Comparison of ENCODE assay signal across 25 mouse cellular contexts in genomic region chr19:9923048-9923447, GRCm38 (mm10). TPM values are rescaled to one million over a fixed set of nuclear protein-coding genes. Genes with fewer than 3 reads are reported as not detected.
DNase-seq lines count a peak whose midpoint lies in the region; ATAC-seq and TF ChIP-seq lines count a peak whose summit lies in the region.
"Had no signal": no experiment of that assay in that cellular context is flagged by ENCODE, and none has a peak within 500 bp of the region (broad histone marks: within the 10 kb centered on the region; RNA-seq: fewer than 3 reads in every experiment).

No protein-coding gene starts in this region.

- H3K9me3 ChIP-seq in forebrain, embryonic 10.5 days = no peaks in the 10 kb centered on the region
- H3K9me3 ChIP-seq in forebrain, embryonic 14.5 days (replicated peaks; ENCODE audit: control insufficient read depth, low read length) = no peaks in the 10 kb centered on the region
- no peaks in the 10 kb centered on the region for H3K9me3 ChIP-seq in midbrain, embryonic 13.5 days
- no peaks in the 10 kb centered on the region for H3K9me3 ChIP-seq in midbrain, embryonic 15.5 days
- H3K9me3 ChIP-seq in limb, embryonic 10.5 days (replicated peaks) = no peaks in the 10 kb centered on the region
- H3K9me3 ChIP-seq: embryonic facial prominence, embryonic 12.5 days; G1E; hindbrain, embryonic 12.5 days; midbrain, embryonic 12.5 days had no signal

- H3K27ac ChIP-seq in forebrain, embryonic 10.5 days = peak overlapping the region; percentile 63; the same call in 1 of the 2 replicates
- no peak overlapping the region for H3K27ac ChIP-seq in forebrain, embryonic 14.5 days (ENCODE audit: low read depth, low read length)
- peak overlapping the region; percentile 15; the same call in 1 of the 2 replicates for H3K27ac ChIP-seq in left cerebral cortex, adult 2 months
- no peak overlapping the region for H3K27ac ChIP-seq in midbrain, embryonic 13.5 days
- no peak overlapping the region for H3K27ac ChIP-seq in midbrain, embryonic 15.5 days
- H3K27ac ChIP-seq in limb, embryonic 10.5 days = peak overlapping the region; percentile 44
- H3K27ac ChIP-seq: embryonic facial prominence, embryonic 12.5 days; hindbrain, embryonic 12.5 days; midbrain, embryonic 12.5 days had no signal

- H3K4me1 ChIP-seq in forebrain, embryonic 10.5 days = peaks cover 41% of the 10 kb centered on the region
- H3K4me1 ChIP-seq in forebrain, embryonic 14.5 days (ENCODE audit: control insufficient read depth, insufficient read depth, low read length) = peaks cover 13% of the 10 kb centered on the region; the same call in 1 of the 2 replicates
- H3K4me1 ChIP-seq in midbrain, embryonic 13.5 days (replicated peaks) = peaks cover 18% of the 10 kb centered on the region
- peaks cover 14% of the 10 kb centered on the region for H3K4me1 ChIP-seq in midbrain, embryonic 15.5 days
- H3K4me1 ChIP-seq in limb, embryonic 10.5 days = peaks cover 37% of the 10 kb centered on the region

- DNase-seq in forebrain, embryonic 10.5 days (ENCODE audit: extremely low spot score, low spot score) = no peak
- DNase-seq in forebrain, embryonic 14.5 days (ENCODE audit: low spot score) = no peak
- DNase-seq in left cerebral cortex, adult 2 months (ENCODE audit: extremely low spot score in 1 of 2, low spot score in 2 of 2) = no peak
- no peak for DNase-seq in left cerebral cortex, postnatal 36 days (ENCODE audit: low spot score in 2 of 2)
- DNase-seq in limb, embryonic 10.5 days (ENCODE audit: low spot score) = no peak
- DNase-seq in urinary bladder, postnatal 10 days (ENCODE audit: low spot score) = no peak
- DNase-seq: adrenal gland, adult 8-10 months; cerebellum, adult 8-10 months; cerebellum, postnatal 25 days; gastrocnemius, postnatal 10 days; kidney, adult 8-10 months; kidney, postnatal 10 days; lung, adult 2 months; lung, postnatal 14 days; right cerebral cortex, postnatal 25 days; thymus, postnatal 14 days had no signal

- no peak overlapping the region for H3K4me3 ChIP-seq in forebrain, embryonic 10.5 days
- H3K4me3 ChIP-seq in forebrain, embryonic 14.5 days (ENCODE audit: low read depth, low read length) = no peak overlapping the region
- no peak overlapping the region for H3K4me3 ChIP-seq in left cerebral cortex, adult 2 months
- H3K4me3 ChIP-seq in midbrain, embryonic 13.5 days (replicated peaks) = no peak overlapping the region
- H3K4me3 ChIP-seq in midbrain, embryonic 15.5 days = no peak overlapping the region
- H3K4me3 ChIP-seq in limb, embryonic 10.5 days = no peak overlapping the region
- H3K4me3 ChIP-seq: embryonic facial prominence, embryonic 12.5 days; hindbrain, embryonic 12.5 days; midbrain, embryonic 12.5 days had no signal

- intact Hi-C loops in left cerebral cortex, adult 2 months (cut with DNase I) = no loop called here
- intact Hi-C loops in left cerebral cortex, postnatal 36 days (cut with DNase I) = no loop called here

- H3K9ac ChIP-seq in forebrain, embryonic 14.5 days (ENCODE audit: low read length) = no peak overlapping the region
- H3K9ac ChIP-seq in midbrain, embryonic 13.5 days (replicated peaks) = no peak overlapping the region
- no peak overlapping the region for H3K9ac ChIP-seq in midbrain, embryonic 15.5 days
- H3K9ac ChIP-seq: embryonic facial prominence, embryonic 12.5 days; hindbrain, embryonic 12.5 days; midbrain, embryonic 12.5 days had no signal

- no peaks in the 10 kb centered on the region for H3K36me3 ChIP-seq in forebrain, embryonic 10.5 days (replicated peaks)
- no peaks in the 10 kb centered on the region for H3K36me3 ChIP-seq in forebrain, embryonic 14.5 days (ENCODE audit: control insufficient read depth, insufficient read depth, low read length)
- no peaks in the 10 kb centered on the region for H3K36me3 ChIP-seq in midbrain, embryonic 13.5 days
- no peaks in the 10 kb centered on the region for H3K36me3 ChIP-seq in midbrain, embryonic 15.5 days (replicated peaks)
- H3K36me3 ChIP-seq in limb, embryonic 10.5 days = no peaks in the 10 kb centered on the region
- H3K36me3 ChIP-seq: embryonic facial prominence, embryonic 12.5 days; G1E; hindbrain, embryonic 12.5 days; midbrain, embryonic 12.5 days had no signal

- no peak for ATAC-seq in forebrain, embryonic 14.5 days
- ATAC-seq in midbrain, embryonic 13.5 days = 0 out of 2 replicates have a peak, but pooled peaks have one; percentile 43
- no peak for ATAC-seq in midbrain, embryonic 15.5 days (replicated peaks)
- ATAC-seq: intestine, embryonic 16.5 days had no signal

- no peak for TF ChIP-seq CTCF in left cerebral cortex, adult 2 months (IDR thresholded peaks at IDR 0.05)

- no peak overlapping the region for H3K4me2 ChIP-seq in forebrain, embryonic 14.5 days (ENCODE audit: low read length)
- H3K4me2 ChIP-seq in midbrain, embryonic 13.5 days (replicated peaks) = no peak overlapping the region
- H3K4me2 ChIP-seq in midbrain, embryonic 15.5 days = no peak overlapping the region
- H3K4me2 ChIP-seq: embryonic facial prominence, embryonic 12.5 days; hindbrain, embryonic 12.5 days; liver, embryonic 11.5 days; midbrain, embryonic 12.5 days had no signal

- no peaks in the 10 kb centered on the region for H3K27me3 ChIP-seq in forebrain, embryonic 10.5 days (ENCODE audit: poor library complexity, severe bottlenecking)
- H3K27me3 ChIP-seq in forebrain, embryonic 14.5 days (replicated peaks; ENCODE audit: control insufficient read depth, insufficient read depth, low read length) = no peaks in the 10 kb centered on the region
- H3K27me3 ChIP-seq in midbrain, embryonic 13.5 days = no peaks in the 10 kb centered on the region
- no peaks in the 10 kb centered on the region for H3K27me3 ChIP-seq in midbrain, embryonic 15.5 days (replicated peaks)
- H3K27me3 ChIP-seq in limb, embryonic 10.5 days (ENCODE audit: low read depth, poor library complexity, severe bottlenecking) = no peaks in the 10 kb centered on the region
- H3K27me3 ChIP-seq: CH12.LX; embryonic facial prominence, embryonic 12.5 days; hindbrain, embryonic 12.5 days; midbrain, embryonic 12.5 days had no signal

RNA-seq across cellular contexts. Expression of gene Incenp, which starts 23.7 kb away (rescaled TPM):
- polyA plus RNA-seq in forebrain, embryonic 10.5 days (2016; fragmentation: Nextera tagmentation; extraction: Ambion mirVana) = 169 and 178 TPM in 2 replicates
- 39.8 and 41.0 TPM in 2 replicates for polyA plus RNA-seq in forebrain, embryonic 14.5 days (2014; fragmentation: Nextera tagmentation; extraction: Ambion mirVana)
- total RNA-seq in left cerebral cortex, adult 2 months (2021) = 10 to 100 TPM; 28.1 to 28.3 TPM
- total RNA-seq in left cerebral cortex, postnatal 36 days (2021) = 10 to 100 TPM; 24.7 to 30.7 TPM
- polyA plus RNA-seq in midbrain, embryonic 13.5 days (2015; fragmentation: Nextera tagmentation; extraction: Ambion mirVana) = 46.6 and 47.1 TPM in 2 replicates
- 29.6 and 30.2 TPM in 2 replicates for polyA plus RNA-seq in midbrain, embryonic 15.5 days (2015; fragmentation: Nextera tagmentation; extraction: Ambion mirVana)
- polyA plus RNA-seq in limb, embryonic 10.5 days (2016; fragmentation: Nextera tagmentation; extraction: Ambion mirVana) = 167 and 183 TPM in 2 replicates

RNA-seq across cellular contexts. Expression of gene Fth1, which starts 57.4 kb away (rescaled TPM):
- polyA plus RNA-seq in forebrain, embryonic 10.5 days (2016; fragmentation: Nextera tagmentation; extraction: Ambion mirVana) = 1,226 and 1,339 TPM in 2 replicates
- polyA plus RNA-seq in forebrain, embryonic 14.5 days (2014; fragmentation: Nextera tagmentation; extraction: Ambion mirVana) = 1,442 and 1,550 TPM in 2 replicates
- total RNA-seq in left cerebral cortex, adult 2 months (2021) = 1,000 to 10,000 TPM; 2,213 to 2,341 TPM
- total RNA-seq in left cerebral cortex, postnatal 36 days (2021) = 1,000 to 10,000 TPM; 2,116 to 2,547 TPM
- polyA plus RNA-seq in midbrain, embryonic 13.5 days (2015; fragmentation: Nextera tagmentation; extraction: Ambion mirVana) = 1,344 and 1,356 TPM in 2 replicates
- 1,452 and 1,467 TPM in 2 replicates for polyA plus RNA-seq in midbrain, embryonic 15.5 days (2015; fragmentation: Nextera tagmentation; extraction: Ambion mirVana)
- 1,175 and 1,229 TPM in 2 replicates for polyA plus RNA-seq in limb, embryonic 10.5 days (2016; fragmentation: Nextera tagmentation; extraction: Ambion mirVana)

Comparison
In these comparisons a context has a peak if more than half of its experiments do, and no peak if none do; other contexts are left out.
1. H3K27ac ChIP-seq: peak in forebrain, embryonic 10.5 days (single experiment), left cerebral cortex, adult 2 months (single experiment) and limb, embryonic 10.5 days (single experiment); none in forebrain, embryonic 14.5 days (single experiment), midbrain, embryonic 13.5 days (single experiment) and midbrain, embryonic 15.5 days (single experiment).